Mouse (Mus musculus) olfactory bulb, adult 2 months (tissue): ENCODE results near the gene Trim75.

Experiments
- CTCF ChIP-seq: fragments of 200-500 bp; IDR thresholded peaks from 2 replicates; pipeline ENCODE4 v1.5.1; 2012; ENCODE audit warnings: low read depth, mild to moderate bottlenecking, low read length, moderate library complexity; ENCODE audit not compliant: insufficient read depth
- POLR2A ChIP-seq: fragments of 200-500 bp; IDR thresholded peaks from 2 replicates; pipeline ENCODE4 v1.6.1; 2012; ENCODE audit warnings: mild to moderate bottlenecking, low read depth, low read length, moderate library complexity; ENCODE audit not compliant: insufficient read depth

DNA sequence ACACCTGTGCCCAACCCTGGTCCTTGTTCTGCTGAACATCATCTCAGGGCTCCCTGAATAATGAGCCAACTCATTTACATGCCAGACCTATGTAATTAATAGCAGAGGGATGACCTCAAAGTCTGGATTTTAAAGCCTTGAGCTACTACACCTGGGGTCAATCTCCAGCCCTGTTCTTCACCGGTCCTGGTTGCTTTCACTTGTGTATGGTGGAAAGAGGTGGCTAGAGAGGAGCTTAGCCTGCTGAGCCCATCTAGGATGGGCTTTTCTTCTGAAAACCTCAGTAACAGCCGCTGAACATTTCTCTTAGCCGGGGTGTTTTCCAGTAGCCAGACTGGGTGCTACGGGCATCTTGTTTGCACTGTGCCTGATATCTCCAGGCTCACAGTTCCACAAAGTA, at the start of gene Trim75:
- no peak for TF ChIP-seq CTCF
- TF ChIP-seq POLR2A = no peak
